Mouse (Mus musculus) brain, embryonic 18.5 days (tissue): ENCODE results near the gene Tax1bp1.
"Not testable (repeated sequence)": the region's sequence is repeated elsewhere in the genome, so short reads cannot be mapped to it uniquely, and the experiment has no call there.

Experiments
- DNase-seq: peaks from one replicate; pipeline ENCODE4 v3.0.0-alpha.2; 2012; ENCODE audit warnings: low read depth, low spot score

Gene Tax1bp1

GRCm38 (mm10) chr6:52713104-52713896 is at the start of gene Tax1bp1:
Tax1bp1 (plus strand) TSS chr6:52713729.
- peak; percentile 72 for DNase-seq

GRCm38 (mm10) chr6:52667641-52668040 is 45.9 kb upstream of the Tax1bp1 start:
- DNase-seq: no peak

- not testable (repeated sequence) for DNase-seq
These were observed 43.7 kb upstream of the Tax1bp1 start for GRCm38 (mm10) chr6:52669878-52670277.

- no peak for DNase-seq
These were observed 41.7 kb upstream of the Tax1bp1 start for GRCm38 (mm10) chr6:52671791-52672190.

- no peak for DNase-seq
These were observed 41.0 kb upstream of the Tax1bp1 start for GRCm38 (mm10) chr6:52672539-52672938.

- DNase-seq: no peak
These were observed 39.8 kb upstream of the Tax1bp1 start for GRCm38 (mm10) chr6:52673706-52674105.

- no peak for DNase-seq
These were observed 39.0 kb upstream of the Tax1bp1 start for GRCm38 (mm10) chr6:52674541-52674940.

- peak; percentile 14 for DNase-seq
These were observed 38.2 kb upstream of the Tax1bp1 start for GRCm38 (mm10) chr6:52675222-52675921.

- DNase-seq: not testable (repeated sequence)
These were observed 36.0 kb upstream of the Tax1bp1 start for GRCm38 (mm10) chr6:52677534-52677933.

- no peak for DNase-seq
These were observed 34.0 kb upstream of the Tax1bp1 start for GRCm38 (mm10) chr6:52679565-52679964.

GRCm38 (mm10) chr6:52680458-52681032 is 33.0 kb upstream of the Tax1bp1 start:
- no peak for DNase-seq

- no peak for DNase-seq
These were observed 31.6 kb upstream of the Tax1bp1 start for GRCm38 (mm10) chr6:52681847-52682485.

GRCm38 (mm10) chr6:52682607-52683006 is 30.9 kb upstream of the Tax1bp1 start:
- no peak for DNase-seq

GRCm38 (mm10) chr6:52686901-52687500 is 26.5 kb upstream of the Tax1bp1 start:
- no peak for DNase-seq

GRCm38 (mm10) chr6:52690365-52690764 is 23.2 kb upstream of the Tax1bp1 start:
- no peak for DNase-seq

GRCm38 (mm10) chr6:52691800-52692199 is 21.7 kb upstream of the Tax1bp1 start:
- no peak for DNase-seq

- no peak for DNase-seq
These were observed 21.0 kb upstream of the Tax1bp1 start for GRCm38 (mm10) chr6:52692451-52693063.

GRCm38 (mm10) chr6:52697964-52698535 is 15.5 kb upstream of the Tax1bp1 start:
- DNase-seq: no peak

- DNase-seq: no peak
These were observed 14.5 kb upstream of the Tax1bp1 start for GRCm38 (mm10) chr6:52699050-52699449.

GRCm38 (mm10) chr6:52699899-52700298 is 13.6 kb upstream of the Tax1bp1 start:
- DNase-seq: no peak

- no peak for DNase-seq
These were observed 10.3 kb upstream of the Tax1bp1 start for GRCm38 (mm10) chr6:52703263-52703662.
